Mouse (Mus musculus) hindbrain, embryonic 15.5 days (tissue): ENCODE results near the gene Aim2. TPM values are rescaled to one million over a fixed set of nuclear protein-coding genes. Genes with fewer than 3 reads are reported as not detected.
A peak's percentile ranks its signal among the peaks of the same experiment; 100 is the strongest.

ENCODE experiments used
- ATAC-seq: fragments of 200-750 bp; cut with Nextera tagmentation; 2 replicates; pipeline ENCODE4 v1.8.0; 2017; ENCODE audit warnings: low read depth, moderate number of reproducible peaks, moderate TSS enrichment; ENCODE audit not compliant: low FRiP score
- H3K27ac ChIP-seq: fragments of 300-500 bp; sonication (generic); replicated peaks from 2 replicates; pipeline ENCODE4 v1.5.1; 2015; ENCODE audit warnings: mild to moderate bottlenecking, inconsistent platforms
- H3K27me3 ChIP-seq: fragments of 300-500 bp; sonication (generic); 2 replicates; pipeline ENCODE4 v1.6.1; 2015; ENCODE audit warnings: control low read depth, inconsistent platforms
- H3K36me3 ChIP-seq: fragments of 300-500 bp; sonication (generic); 2 replicates; pipeline ENCODE4 v1.6.1; 2015; ENCODE audit warnings: control low read depth, inconsistent platforms
- H3K4me1 ChIP-seq: fragments of 300-500 bp; sonication (generic); replicated peaks from 2 replicates; pipeline ENCODE4 v1.6.1; 2015; ENCODE audit warnings: control low read depth, inconsistent platforms
- H3K4me2 ChIP-seq: fragments of 300-500 bp; sonication (generic); 2 replicates; pipeline ENCODE4 v1.6.1; 2015; ENCODE audit warnings: moderate library complexity, mild to moderate bottlenecking, inconsistent platforms
- H3K4me3 ChIP-seq: fragments of 300-500 bp; sonication (generic); 2 replicates; pipeline ENCODE4 v1.5.1; 2015; ENCODE audit warnings: mild to moderate bottlenecking, inconsistent platforms
- H3K9ac ChIP-seq: fragments of 300-500 bp; sonication (generic); 2 replicates; pipeline ENCODE4 v1.6.1; 2015; ENCODE audit warnings: inconsistent platforms
- H3K9me3 ChIP-seq: fragments of 300-500 bp; sonication (generic); 2 replicates; pipeline ENCODE4 v1.6.1; 2016; ENCODE audit warnings: control low read depth, inconsistent platforms
- WGBS: fragments of 180-500 bp; shearing (Covaris S2); methylation state at CpG from one replicate; pipeline ENCODE4 v1.1.7; 2015; 5-methylcytosine and 5-hydroxymethylcytosine counted together
- polyA plus RNA-seq: library from polyadenylated mRNA; unstranded; fragments of >200 nt; fragmentation: Nextera tagmentation; extraction: Ambion mirVana; gene quantifications from 2 replicates; pipeline ENCODE4 v1.2.1, GENCODE M21; 2015

The Aim2 gene
- polyA plus RNA-seq, 1 experiment from 2014 or later, result 0.83 TPM

GRCm38 (mm10) chr1:173404696-173405309 lies 54.1 kb downstream of the Aim2 start:
- H3K9ac ChIP-seq, result no peak overlapping the region
- no peaks in the 10 kb centered on the region for H3K36me3 ChIP-seq
- H3K27me3 ChIP-seq, result no peaks in the 10 kb centered on the region
- 74% methylated on average over 5 of the region's 5 CpGs for WGBS
- H3K27ac ChIP-seq, result peak overlapping the region; percentile 42
- H3K4me2 ChIP-seq, result no peak overlapping the region
- H3K4me3 ChIP-seq, result no peak overlapping the region
- 0 out of 2 replicates have a peak, but pooled peaks have one; percentile 30 for ATAC-seq
- H3K4me1 ChIP-seq, result no peaks in the 10 kb centered on the region
- no peaks in the 10 kb centered on the region for H3K9me3 ChIP-seq

GRCm38 (mm10) chr1:173409066-173409465 lies 58.4 kb downstream of the Aim2 start:
- Histone ChIP-seq H3K4me1 (no peaks in the 10 kb centered on the region), H3K9ac (no peak overlapping the region), H3K27me3 (no peaks in the 10 kb centered on the region), H3K9me3 (no peaks in the 10 kb centered on the region), H3K36me3 (no peaks in the 10 kb centered on the region), H3K4me2 (no peak overlapping the region), H3K4me3 (no peak overlapping the region), H3K27ac (no peak overlapping the region)
- ATAC-seq, result no peak

GRCm38 (mm10) chr1:173411863-173412262 lies 61.2 kb downstream of the Aim2 start:
- Histone ChIP-seq H3K4me1 (no peaks in the 10 kb centered on the region), H3K4me2 (no peak overlapping the region), H3K36me3 (no peaks in the 10 kb centered on the region), H3K9ac (no peak overlapping the region), H3K4me3 (no peak overlapping the region), H3K27me3 (no peaks in the 10 kb centered on the region), H3K9me3 (no peaks in the 10 kb centered on the region), H3K27ac (no peak overlapping the region)
- WGBS, result 88% methylated on average over 4 of the region's 4 CpGs
- ATAC-seq, result no peak

- Histone ChIP-seq H3K27me3 (no peaks in the 10 kb centered on the region), H3K9ac (no peak overlapping the region), H3K27ac (no peak overlapping the region), H3K4me1 (no peaks in the 10 kb centered on the region), H3K36me3 (no peaks in the 10 kb centered on the region), H3K4me2 (no peak overlapping the region), H3K4me3 (no peak overlapping the region), H3K9me3 (no peaks in the 10 kb centered on the region)
- ATAC-seq, result no peak
- 69% methylated on average over 3 of the region's 3 CpGs for WGBS
These were observed 64.0 kb downstream of the Aim2 start for GRCm38 (mm10) chr1:173414631-173415030.

GRCm38 (mm10) chr1:173418516-173418915 lies 67.8 kb downstream of the Aim2 start:
- H3K36me3 ChIP-seq, result no peaks in the 10 kb centered on the region
- ATAC-seq, result no peak
- 91% methylated on average over 3 of the region's 3 CpGs for WGBS
- no peaks in the 10 kb centered on the region for H3K9me3 ChIP-seq
- H3K27me3 ChIP-seq, result no peaks in the 10 kb centered on the region
- H3K4me3 ChIP-seq, result no peak overlapping the region
- no peak overlapping the region for H3K9ac ChIP-seq
- no peak overlapping the region for H3K27ac ChIP-seq
- H3K4me1 ChIP-seq, result no peaks in the 10 kb centered on the region
- H3K4me2 ChIP-seq, result no peak overlapping the region

- Histone ChIP-seq H3K27me3 (no peaks in the 10 kb centered on the region), H3K27ac (no peak overlapping the region), H3K9me3 (no peaks in the 10 kb centered on the region), H3K36me3 (no peaks in the 10 kb centered on the region), H3K4me2 (no peak overlapping the region), H3K4me3 (no peak overlapping the region), H3K4me1 (no peaks in the 10 kb centered on the region), H3K9ac (no peak overlapping the region)
- 90% methylated on average over 1 of the region's 1 CpGs for WGBS
- ATAC-seq, result no peak
These were observed 68.4 kb downstream of the Aim2 start for GRCm38 (mm10) chr1:173418936-173419621.

- Histone ChIP-seq H3K9me3 (no peaks in the 10 kb centered on the region), H3K27me3 (no peaks in the 10 kb centered on the region), H3K4me2 (no peak overlapping the region), H3K9ac (no peak overlapping the region), H3K4me1 (no peaks in the 10 kb centered on the region), H3K36me3 (no peaks in the 10 kb centered on the region), H3K27ac (no peak overlapping the region), H3K4me3 (no peak overlapping the region)
- no peak for ATAC-seq
- 86% methylated on average over 6 of the region's 6 CpGs for WGBS
These were observed 69.7 kb downstream of the Aim2 start for GRCm38 (mm10) chr1:173420374-173420773.

GRCm38 (mm10) chr1:173426345-173426744 lies 75.7 kb downstream of the Aim2 start:
- 78% methylated on average over 2 of the region's 2 CpGs for WGBS
- Histone ChIP-seq H3K4me1 (no peaks in the 10 kb centered on the region), H3K9me3 (no peaks in the 10 kb centered on the region), H3K4me3 (no peak overlapping the region), H3K27ac (no peak overlapping the region), H3K36me3 (no peaks in the 10 kb centered on the region), H3K27me3 (no peaks in the 10 kb centered on the region), H3K4me2 (no peak overlapping the region), H3K9ac (no peak overlapping the region)
- no peak for ATAC-seq

GRCm38 (mm10) chr1:173427385-173427784 lies 76.7 kb downstream of the Aim2 start:
- Histone ChIP-seq H3K27me3 (no peaks in the 10 kb centered on the region), H3K4me1 (no peaks in the 10 kb centered on the region), H3K4me2 (no peak overlapping the region), H3K36me3 (no peaks in the 10 kb centered on the region), H3K4me3 (no peak overlapping the region), H3K27ac (no peak overlapping the region), H3K9ac (no peak overlapping the region), H3K9me3 (no peaks in the 10 kb centered on the region)
- ATAC-seq, result no peak
- 83% methylated on average over 8 of the region's 8 CpGs for WGBS

GRCm38 (mm10) chr1:173429995-173430699 lies 79.5 kb downstream of the Aim2 start:
- no peaks in the 10 kb centered on the region for H3K36me3 ChIP-seq
- no peak overlapping the region for H3K9ac ChIP-seq
- no peak overlapping the region for H3K27ac ChIP-seq
- H3K9me3 ChIP-seq, result no peaks in the 10 kb centered on the region
- no peak overlapping the region for H3K4me3 ChIP-seq
- no peaks in the 10 kb centered on the region for H3K27me3 ChIP-seq
- H3K4me1 ChIP-seq, result no peaks in the 10 kb centered on the region
- H3K4me2 ChIP-seq, result no peak overlapping the region
- 90% methylated on average over 5 of the region's 5 CpGs for WGBS
- ATAC-seq, result no peak

- WGBS, result 85% methylated on average over 2 of the region's 2 CpGs
- Histone ChIP-seq H3K4me1 (no peaks in the 10 kb centered on the region), H3K27me3 (no peaks in the 10 kb centered on the region), H3K4me3 (no peak overlapping the region), H3K4me2 (no peak overlapping the region), H3K9ac (no peak overlapping the region), H3K36me3 (no peaks in the 10 kb centered on the region), H3K27ac (no peak overlapping the region), H3K9me3 (no peaks in the 10 kb centered on the region)
- no peak for ATAC-seq
These were observed 81.7 kb downstream of the Aim2 start for GRCm38 (mm10) chr1:173432411-173432810.

GRCm38 (mm10) chr1:173437161-173437953 lies 86.7 kb downstream of the Aim2 start:
- WGBS, result 81% methylated on average over 6 of the region's 6 CpGs
- no peak for ATAC-seq
- no peak overlapping the region for H3K4me2 ChIP-seq

More at GRCm38 (mm10) chr1:173437161-173437953, 86.7 kb downstream of the Aim2 start:
- Histone ChIP-seq H3K4me3 (no peak overlapping the region), H3K9ac (no peak overlapping the region), H3K36me3 (no peaks in the 10 kb centered on the region), H3K27me3 (no peaks in the 10 kb centered on the region), H3K9me3 (no peaks in the 10 kb centered on the region), H3K4me1 (no peaks in the 10 kb centered on the region), H3K27ac (no peak overlapping the region)
